In the genomic region with DNA sequence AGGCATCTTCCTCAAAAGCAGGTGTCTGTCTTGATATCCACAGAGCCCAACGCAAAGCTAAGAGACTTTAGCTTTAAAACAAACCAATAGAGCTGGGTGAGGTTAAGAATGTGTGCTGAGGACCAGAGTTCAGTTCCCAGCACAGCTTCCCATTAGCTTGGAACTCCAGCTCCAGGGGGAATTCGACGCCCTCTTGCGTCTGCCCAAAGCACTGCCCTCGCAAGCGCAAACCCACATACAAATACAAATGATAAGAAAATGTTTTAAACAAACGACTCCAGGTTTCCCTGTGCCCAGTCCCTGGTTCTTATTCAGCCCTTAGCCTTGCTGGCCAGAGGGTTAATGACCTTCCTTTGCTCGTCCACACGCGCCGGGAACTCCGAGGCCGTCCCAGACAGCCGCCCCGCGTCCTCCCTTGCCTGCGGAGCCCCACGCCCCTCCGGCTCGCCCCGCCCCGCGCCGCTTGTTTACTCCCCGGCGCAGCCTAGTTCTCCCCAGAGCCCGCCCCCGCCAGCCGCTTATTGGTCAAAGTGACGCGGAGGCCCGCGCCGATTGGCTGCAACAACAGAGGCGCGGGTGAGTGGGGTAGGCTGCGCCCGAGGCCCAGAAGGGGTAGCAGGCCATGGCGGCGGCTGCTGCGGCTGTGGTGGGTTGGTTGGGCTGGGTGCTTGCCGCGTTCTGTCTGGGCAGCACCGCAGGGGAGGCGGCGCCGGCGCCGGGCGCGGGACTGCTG, we compare ENCODE assay signal across 1 mouse cellular context.
TF ChIP-seq lines count a peak whose summit lies in the region.

Gene Cnnm3 (plus strand): TSS at position 579 of the 733 bp plus-strand sequence.

TF ChIP-seq in MEL, 35 proteins besides CTCF, POLR2A, EP300 and RAD21 (continued from another document):
- TF ChIP-seq POLR2AphosphoS2 (IDR thresholded peaks at IDR 0.05; ENCODE audit: low read length) (no peak), CHD1 (IDR thresholded peaks at IDR 0.05; ENCODE audit: low read depth, low read length) (no peak), ZKSCAN1 (IDR thresholded peaks at IDR 0.05; ENCODE audit: low read depth, low read length) (no peak), USF1 (IDR thresholded peaks at IDR 0.05; ENCODE audit: low read depth, low read length) (no peak), GABPA (IDR thresholded peaks at IDR 0.05; ENCODE audit: low read depth, low read length) (no peak), TAL1 (IDR thresholded peaks at IDR 0.05; ENCODE audit: low read length) (no peak), RCOR1 (IDR thresholded peaks at IDR 0.05; ENCODE audit: low read depth, low read length) (no peak)
